Mouse (Mus musculus): ENCODE results near the gene Uts2b. TPM values are rescaled to one million over a fixed set of nuclear protein-coding genes. Genes with fewer than 3 reads are reported as not detected.
A peak's percentile ranks its signal among the peaks of the same experiment; 100 is the strongest.

Gene Uts2b
- total and polyA plus RNA-seq, 3 experiments, result not detected

GRCm38 (mm10) chr16:27388761-27389451, 18.9 kb upstream of the Uts2b start, which contains the start of gene Ccdc50:
Gene Ccdc50, plus strand, starts transcription at chr16:27388869.
- Histone ChIP-seq H3K36me3 (ENCODE audit: control insufficient read depth in 1 of 2, insufficient read depth in 2 of 2, low read length in 2 of 2) (peaks cover 0 to 14% of the 10 kb centered on the region in 2 experiments; a peak in 3 of 4 replicates), H3K9ac (ENCODE audit: control insufficient read depth, low read depth, low read length, poor library complexity, severe bottlenecking) (peak within 1 kb of the TSS; percentile 92), H3K4me3 (ENCODE audit: control insufficient read depth in 1 of 2, insufficient read depth in 1 of 2, low read depth in 2 of 2, low read length in 2 of 2) (peak within 1 kb of the TSS; percentile 82 to 96), H3K27me3 (ENCODE audit: control insufficient read depth in 1 of 2, insufficient read depth in 2 of 2, low read length in 2 of 2) (no peaks in the 10 kb centered on the region), H3K4me1 (ENCODE audit: control insufficient read depth in 1 of 2, insufficient read depth in 2 of 2, low read length in 2 of 2) (peaks cover 0 to 11% of the 10 kb centered on the region in 2 experiments; a peak in 1 of 4 replicates), H3K27ac (ENCODE audit: control insufficient read depth, low read depth, low read length) (peak within 1 kb of the TSS; percentile 82), H3K9me3 (replicated peaks; ENCODE audit: insufficient read depth, low read length) (no peaks in the 10 kb centered on the region), H3K79me2 (ENCODE audit: control insufficient read depth, insufficient read depth, low read length, poor library complexity) (peaks cover 25% of the 10 kb centered on the region)
- DNase-seq (ENCODE audit: low read depth, low spot score), result peak; percentile 73
- TF ChIP-seq ZMIZ1 (IDR thresholded peaks at IDR 0.05; ENCODE audit: low read depth, low read length) (no peak), MAX (IDR thresholded peaks at IDR 0.05; ENCODE audit: low read length) (peak; percentile 32; the same call in 1 of the 2 replicates), TAL1 (IDR thresholded peaks at IDR 0.05; ENCODE audit: low read length) (no peak), TCF12 (IDR thresholded peaks at IDR 0.05; ENCODE audit: low read depth, low read length) (no peak), POLR2AphosphoS5 (IDR thresholded peaks at IDR 0.05; ENCODE audit: borderline replicate concordance, low read depth, low read length) (no peak), CHD1 (IDR thresholded peaks at IDR 0.05; ENCODE audit: low read depth, low read length) (no peak), CTCF (IDR thresholded peaks at IDR 0.05 in 2 of 3, conservative IDR thresholded peaks at IDR 0.05 in 1 of 3; ENCODE audit: control insufficient read depth in 1 of 3, insufficient read depth in 1 of 3, low read depth in 2 of 3, low read length in 3 of 3, poor library complexity in 1 of 3, severe bottlenecking in 1 of 3) (no peak), GABPA (IDR thresholded peaks at IDR 0.05; ENCODE audit: low read depth, low read length) (no peak), USF2 (IDR thresholded peaks at IDR 0.05; ENCODE audit: borderline replicate concordance in 1 of 2, insufficient read depth in 1 of 2, low read depth in 1 of 2, low read length in 2 of 2) (no peak), USF1 (IDR thresholded peaks at IDR 0.05; ENCODE audit: low read depth, low read length) (no peak), UBTF (IDR thresholded peaks at IDR 0.05; ENCODE audit: borderline replicate concordance, insufficient read depth, low read depth, low read length) (0 out of 2 replicates have a peak, but pooled peaks have one; percentile 11), BHLHE40 (IDR thresholded peaks at IDR 0.05; ENCODE audit: borderline replicate concordance, low read depth, low read length) (no peak), POLR2A (IDR thresholded peaks at IDR 0.05; ENCODE audit: control insufficient read depth in 1 of 2, insufficient read depth in 1 of 2, low read depth in 1 of 2, low read length in 2 of 2, poor library complexity in 1 of 2) (peak; percentile 33 to 59; a peak in 2 of 4 replicates), NELFE (IDR thresholded peaks at IDR 0.05; ENCODE audit: low read depth, low read length) (0 out of 2 replicates have a peak, but pooled peaks have one; percentile 34), POLR2AphosphoS2 (IDR thresholded peaks at IDR 0.05; ENCODE audit: low read length) (no peak), KAT2A (conservative IDR thresholded peaks at IDR 0.05; ENCODE audit: low read depth, low read length) (no peak), HCFC1 (IDR thresholded peaks at IDR 0.05; ENCODE audit: low read depth, low read length) (peak; percentile 64), SIN3A (IDR thresholded peaks at IDR 0.05; ENCODE audit: low read length) (peak; percentile 26; the same call in 1 of the 2 replicates)

Data from MEL (cell line).